Mouse (Mus musculus) cerebellum, adult 2 months (tissue): ENCODE measurements at regions not wholly inside any gene's neighbourhood (a gene's known extent, or its start where the extent isn't known, plus 50 kb on each side); places are given as distances from the start of the nearest gene placed in this dataset.

Experiments used
- CTCF ChIP-seq: fragments of 200-500 bp; IDR thresholded peaks from 2 replicates; pipeline ENCODE4 v1.5.1; 2011; ENCODE audit warnings: low read depth, mild to moderate bottlenecking, control low read depth, low read length, moderate library complexity, borderline replicate concordance; ENCODE audit not compliant: insufficient read depth
- POLR2A ChIP-seq: fragments of 200-500 bp; IDR thresholded peaks from 2 replicates; pipeline ENCODE4 v1.6.1; 2011; ENCODE audit warnings: low read length, control low read depth, borderline replicate concordance; ENCODE audit not compliant: insufficient read depth

DNA sequence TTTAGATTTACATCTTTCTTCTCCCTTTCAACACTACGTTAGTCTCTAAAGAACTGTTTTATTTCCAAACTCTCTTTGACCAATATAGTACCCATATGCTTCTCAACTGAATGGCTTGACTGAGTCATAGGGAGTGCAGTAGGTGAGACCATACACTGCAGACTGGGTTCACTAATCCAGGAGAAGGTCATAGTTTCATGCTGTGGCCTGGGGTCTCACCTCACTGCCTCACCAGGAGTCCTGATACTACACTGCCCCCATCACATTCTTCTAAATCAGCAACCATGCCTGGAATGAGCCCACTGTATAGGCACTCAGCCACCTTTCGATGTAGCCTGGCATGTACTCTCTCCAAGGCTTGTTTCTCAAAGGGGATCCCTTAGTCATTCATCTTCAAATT lies 269.6 kb downstream of the Samd5 start:
- no peak for TF ChIP-seq CTCF
- TF ChIP-seq POLR2A, result no peak
